Mouse (Mus musculus): ENCODE measurements around the gene Lypd6b. TPM values are rescaled to one million over a fixed set of nuclear protein-coding genes. Genes with fewer than 3 reads are reported as not detected.

Lypd6b gene
- polyA plus RNA-seq, 2 experiments = 0.02 TPM; not detected in 1

GRCm38 (mm10) chr2:49997216-49997615 lies 209.7 kb downstream of the Lypd6b start:
- no peak for DNase-seq (ENCODE audit: low read depth in 3 of 3, low spot score in 3 of 3)
- WGBS (ENCODE audit: insufficient replicate concordance) = 29% methylated on average over 1 of the region's 1 CpGs
- no peak for ATAC-seq (ENCODE audit: insufficient read depth)
- no peaks in the 10 kb centered on the region for H3K9me3 ChIP-seq (ENCODE audit: control insufficient read depth, low read length)
- H3K27me3 ChIP-seq (ENCODE audit: control insufficient read depth, insufficient read depth, low read length) = no peaks in the 10 kb centered on the region
- no peak overlapping the region for H3K27ac ChIP-seq
- TF ChIP-seq CTCF (IDR thresholded peaks at IDR 0.05; ENCODE audit: low read depth) (no peak), EP300 (IDR thresholded peaks at IDR 0.05; ENCODE audit: low read depth) (no peak)
- H3K9ac ChIP-seq (replicated peaks) = no peak overlapping the region
- no peaks in the 10 kb centered on the region for H3K36me3 ChIP-seq (replicated peaks; ENCODE audit: control insufficient read depth, insufficient read depth, low read depth)
- no peak overlapping the region for H3K4me3 ChIP-seq (ENCODE audit: insufficient read depth in 1 of 2, low read depth in 2 of 2, low read length in 2 of 2)
- no peaks in the 10 kb centered on the region for H3K4me1 ChIP-seq (replicated peaks; ENCODE audit: control insufficient read depth in 2 of 2, insufficient read depth in 2 of 2, low read length in 1 of 2)
- H3K4me2 ChIP-seq (ENCODE audit: low read depth) = no peak overlapping the region

Other genes with a start within 250 kb of the Lypd6b start
- gene Kif5c, start 168.4 kb upstream of the Lypd6b start, polyA plus RNA-seq (2012; rRNA removed) = 0.12 and 0.17 TPM in 2 replicates
- gene Kif5c, start 168.4 kb upstream of the Lypd6b start, polyA plus RNA-seq (2014; fragmentation: Nextera tagmentation; extraction: Ambion mirVana) = 0.10 and 0.14 TPM in 2 replicates

Measured in liver, embryonic 14.5 days (tissue).